Mouse (Mus musculus): ENCODE data around the gene Cep135. TPM values are rescaled to one million over a fixed set of nuclear protein-coding genes. Genes with fewer than 3 reads are reported as not detected.

Gene Cep135
- polyA plus RNA-seq, 1 experiment from 2014 or later: 1.9 TPM

GRCm38 (mm10) chr5:76649897-76650296 lies 61.4 kb downstream of the Cep135 start:
- H3K9me3 ChIP-seq (ENCODE audit: control insufficient read depth): no peaks in the 10 kb centered on the region
- no peaks in the 10 kb centered on the region for H3K4me1 ChIP-seq (replicated peaks; ENCODE audit: control insufficient read depth, insufficient read depth, low read length)
- no peak for TF ChIP-seq CTCF (IDR thresholded peaks at IDR 0.05; ENCODE audit: low read depth)
- H3K4me2 ChIP-seq (replicated peaks; ENCODE audit: low read depth): no peak overlapping the region
- no peak overlapping the region for H3K9ac ChIP-seq (ENCODE audit: low read depth, low read length)
- H3K36me3 ChIP-seq (ENCODE audit: control insufficient read depth, insufficient read depth): no peaks in the 10 kb centered on the region
- ATAC-seq: no peak
- no peak overlapping the region for H3K4me3 ChIP-seq (ENCODE audit: low read depth, low read length)
- 61% methylated on average over 4 of the region's 4 CpGs for WGBS
- H3K27me3 ChIP-seq (replicated peaks; ENCODE audit: control insufficient read depth, insufficient read depth, low read length): no peaks in the 10 kb centered on the region
- H3K27ac ChIP-seq (ENCODE audit: low read depth, low read length): no peak overlapping the region

DNA sequence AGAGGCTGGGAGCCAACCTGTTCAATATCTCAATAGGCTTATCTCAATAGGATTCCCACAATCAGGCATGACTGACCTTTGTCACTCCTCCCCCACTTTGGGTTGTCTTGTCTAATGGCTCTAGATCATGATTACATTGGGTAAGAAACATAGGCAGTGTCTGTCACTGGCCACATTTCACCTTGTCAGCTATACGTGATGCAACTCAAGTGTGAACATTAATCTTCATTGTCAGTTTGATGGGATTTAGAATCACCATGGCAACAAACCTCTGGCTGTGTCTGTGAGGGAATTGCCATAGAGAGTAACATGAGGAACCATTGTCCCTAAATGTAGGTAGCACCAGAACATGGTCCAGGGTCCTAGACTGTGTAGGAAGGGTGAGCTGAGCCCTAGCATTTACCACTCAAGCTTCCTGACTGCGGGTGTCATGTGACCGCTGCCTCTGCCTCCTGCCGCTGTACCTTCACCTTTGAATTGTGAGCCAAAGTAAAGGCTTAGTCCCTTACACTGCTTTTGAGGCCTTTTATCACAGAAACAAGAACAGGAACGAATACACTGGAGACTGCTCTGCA lies 62.7 kb downstream of the Cep135 start:
- H3K36me3 ChIP-seq (ENCODE audit: control insufficient read depth, insufficient read depth): no peaks in the 10 kb centered on the region
- no peaks in the 10 kb centered on the region for H3K9me3 ChIP-seq (ENCODE audit: control insufficient read depth)
- 46% methylated on average over 5 of the region's 5 CpGs for WGBS
- TF ChIP-seq CTCF (IDR thresholded peaks at IDR 0.05; ENCODE audit: low read depth): no peak
- no peaks in the 10 kb centered on the region for H3K4me1 ChIP-seq (replicated peaks; ENCODE audit: control insufficient read depth, insufficient read depth, low read length)
- H3K4me2 ChIP-seq (replicated peaks; ENCODE audit: low read depth): peak overlapping the region; percentile 24; the same call in 1 of the 2 replicates
- 0 out of 2 replicates have a peak overlapping the region, but pooled peaks have one; percentile 41 for H3K27ac ChIP-seq (ENCODE audit: low read depth, low read length)
- no peak overlapping the region for H3K4me3 ChIP-seq (ENCODE audit: low read depth, low read length)
- peak; percentile 80 for ATAC-seq
- H3K27me3 ChIP-seq (replicated peaks; ENCODE audit: control insufficient read depth, insufficient read depth, low read length): no peaks in the 10 kb centered on the region
- H3K9ac ChIP-seq (ENCODE audit: low read depth, low read length): no peak overlapping the region

DNA sequence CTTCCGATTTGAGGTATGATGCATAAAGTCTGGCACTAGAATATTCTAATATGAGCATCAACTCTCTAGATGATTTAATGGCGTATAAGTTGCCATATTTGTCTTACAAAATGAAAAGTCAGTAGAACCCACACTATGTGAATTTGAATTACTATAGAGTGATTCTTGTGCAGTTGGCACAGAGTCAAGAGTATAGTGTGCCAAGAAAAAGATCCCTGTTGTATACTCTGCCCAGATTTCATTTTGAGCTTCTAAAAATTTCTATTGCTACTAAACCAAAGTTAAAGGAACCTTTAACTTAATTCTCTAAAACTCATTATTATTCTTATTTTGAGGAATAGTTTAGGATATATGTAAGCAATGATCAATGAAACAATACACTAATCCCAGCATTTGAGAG lies 67.7 kb downstream of the Cep135 start, which contains the start of gene C530008M17Rik:
Gene C530008M17Rik (plus strand): TSS at position 301 of the 400 bp plus-strand sequence.
- 86% methylated on average over 2 of the region's 2 CpGs for WGBS
- H3K4me1 ChIP-seq (replicated peaks; ENCODE audit: control insufficient read depth, insufficient read depth, low read length): no peaks in the 10 kb centered on the region
- no peak within 1 kb of the TSS for H3K27ac ChIP-seq (ENCODE audit: low read depth, low read length)

GRCm38 (mm10) chr5:76657245-76658083 lies 69.0 kb downstream of the Cep135 start:
- H3K4me2 ChIP-seq (replicated peaks; ENCODE audit: low read depth): peak overlapping the region; percentile 99
- H3K4me3 ChIP-seq (ENCODE audit: low read depth, low read length): peak overlapping the region; percentile 81
- no peaks in the 10 kb centered on the region for H3K4me1 ChIP-seq (replicated peaks; ENCODE audit: control insufficient read depth, insufficient read depth, low read length)
- peak overlapping the region; percentile 41 for H3K27ac ChIP-seq (ENCODE audit: low read depth, low read length)
- no peaks in the 10 kb centered on the region for H3K9me3 ChIP-seq (ENCODE audit: control insufficient read depth)
- peak; percentile 87 for ATAC-seq
- H3K27me3 ChIP-seq (replicated peaks; ENCODE audit: control insufficient read depth, insufficient read depth, low read length): no peaks in the 10 kb centered on the region
- TF ChIP-seq CTCF (IDR thresholded peaks at IDR 0.05; ENCODE audit: low read depth): peak; percentile 72
- peak overlapping the region; percentile 78 for H3K9ac ChIP-seq (ENCODE audit: low read depth, low read length)
- no peaks in the 10 kb centered on the region for H3K36me3 ChIP-seq (ENCODE audit: control insufficient read depth, insufficient read depth)
- WGBS: 1% methylated on average over 70 of the region's 80 CpGs

More for the DNA sequence above, 67.7 kb downstream of the Cep135 start, which contains the start of gene C530008M17Rik:
- no peak for TF ChIP-seq CTCF (IDR thresholded peaks at IDR 0.05; ENCODE audit: low read depth)
- Histone ChIP-seq H3K27me3 (replicated peaks; ENCODE audit: control insufficient read depth, insufficient read depth, low read length) (no peaks in the 10 kb centered on the region), H3K9ac (ENCODE audit: low read depth, low read length) (peak within 1 kb of the TSS; percentile 78), H3K36me3 (ENCODE audit: control insufficient read depth, insufficient read depth) (no peaks in the 10 kb centered on the region), H3K4me3 (ENCODE audit: low read depth, low read length) (peak within 1 kb of the TSS; percentile 81), H3K4me2 (replicated peaks; ENCODE audit: low read depth) (peak within 1 kb of the TSS; percentile 99), H3K9me3 (ENCODE audit: control insufficient read depth) (no peaks in the 10 kb centered on the region)
- ATAC-seq: no peak

DNA sequence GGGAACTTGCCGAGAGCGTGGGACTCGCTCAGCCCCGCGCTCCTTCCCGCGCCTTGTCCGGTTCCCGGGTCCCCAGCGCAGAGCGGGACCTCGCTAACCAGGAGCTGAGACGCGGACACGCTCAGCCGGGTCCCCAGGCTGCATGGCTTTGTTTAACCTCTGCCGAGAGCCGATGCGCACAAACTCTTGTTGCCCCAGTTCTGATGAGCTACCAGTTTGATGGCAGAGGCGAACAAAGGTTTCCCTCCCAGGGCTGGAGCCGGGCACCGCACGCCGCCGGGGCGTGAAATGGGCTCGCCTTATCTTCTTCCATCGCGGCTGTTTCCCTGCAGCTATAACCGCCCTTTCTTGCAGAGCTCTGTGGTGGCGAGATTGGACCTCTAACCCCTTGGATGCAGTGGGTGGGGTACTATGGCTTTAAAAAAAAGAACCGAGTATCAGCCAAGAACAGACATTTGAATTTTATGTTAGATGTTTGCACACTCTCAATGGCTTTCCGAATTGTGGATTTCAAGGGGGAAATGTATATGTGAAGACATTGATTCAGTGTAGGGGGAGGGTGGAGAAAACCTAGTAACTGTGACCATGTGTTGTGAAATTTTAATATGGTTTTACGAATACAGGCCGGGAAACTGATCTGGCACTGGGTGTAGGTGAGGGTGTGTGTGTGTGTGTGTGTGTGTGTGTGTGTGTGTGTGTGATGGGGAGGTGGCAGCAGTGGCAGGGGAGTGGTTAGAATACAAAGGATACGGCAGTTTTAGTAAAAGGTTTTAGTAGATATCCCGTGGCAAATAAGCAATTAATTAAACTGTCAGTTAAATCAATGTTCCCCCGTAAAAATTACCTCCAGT lies 69.8 kb downstream of the Cep135 start:
- TF ChIP-seq CTCF (IDR thresholded peaks at IDR 0.05; ENCODE audit: low read depth): no peak
- H3K4me2 ChIP-seq (replicated peaks; ENCODE audit: low read depth): peak overlapping the region; percentile 99
- H3K9ac ChIP-seq (ENCODE audit: low read depth, low read length): peak overlapping the region; percentile 78
- H3K4me1 ChIP-seq (replicated peaks; ENCODE audit: control insufficient read depth, insufficient read depth, low read length): no peaks in the 10 kb centered on the region
- 2% methylated on average over 38 of the region's 38 CpGs for WGBS
- no peaks in the 10 kb centered on the region for H3K36me3 ChIP-seq (ENCODE audit: control insufficient read depth, insufficient read depth)
- no peaks in the 10 kb centered on the region for H3K27me3 ChIP-seq (replicated peaks; ENCODE audit: control insufficient read depth, insufficient read depth, low read length)
- ATAC-seq: peak; percentile 64
- no peaks in the 10 kb centered on the region for H3K9me3 ChIP-seq (ENCODE audit: control insufficient read depth)
- peak overlapping the region; percentile 41 for H3K27ac ChIP-seq (ENCODE audit: low read depth, low read length)
- peak overlapping the region; percentile 81 for H3K4me3 ChIP-seq (ENCODE audit: low read depth, low read length)
